Mouse (Mus musculus): ENCODE data around the gene Ntn5.

GRCm38 (mm10) chr7:45668921-45669320 is 14.9 kb upstream of the Ntn5 start:
- TF ChIP-seq CTCF (IDR thresholded peaks at IDR 0.05) (peak; percentile 59), POLR2A (IDR thresholded peaks at IDR 0.05; ENCODE audit: insufficient read depth, low read depth, low read length) (no peak)
